Mouse (Mus musculus) lung, embryonic 16.5 days (tissue): Measurements from ENCODE around the gene Ifitm6. TPM values are rescaled to one million over a fixed set of nuclear protein-coding genes. Genes with fewer than 3 reads are reported as not detected.

Experiments used
- ATAC-seq: fragments of 200-750 bp; cut with Nextera tagmentation; 2 replicates; pipeline ENCODE4 v1.8.0; 2017; ENCODE audit warnings: low read depth, mild to moderate bottlenecking, moderate library complexity
- H3K27ac ChIP-seq: fragments of 300-500 bp; sonication (generic); 2 replicates; pipeline ENCODE4 v1.5.1; 2014; ENCODE audit warnings: mild to moderate bottlenecking, control low read depth, low read length
- H3K27me3 ChIP-seq: fragments of 300-500 bp; sonication (generic); 2 replicates; pipeline ENCODE4 v1.6.1; 2014; ENCODE audit warnings: low read depth, low read length, mixed read lengths; ENCODE audit not compliant: control insufficient read depth, insufficient read depth
- H3K36me3 ChIP-seq: fragments of 300-500 bp; sonication (generic); 2 replicates; pipeline ENCODE4 v1.6.1; 2014; ENCODE audit warnings: low read length; ENCODE audit not compliant: control insufficient read depth, insufficient read depth
- H3K4me1 ChIP-seq: fragments of 300-500 bp; sonication (generic); replicated peaks from 2 replicates; pipeline ENCODE4 v1.6.1; 2014; ENCODE audit warnings: low read length, mixed read lengths; ENCODE audit not compliant: control insufficient read depth, insufficient read depth
- H3K4me2 ChIP-seq: fragments of 300-500 bp; sonication (generic); 2 replicates; pipeline ENCODE4 v1.6.1; 2014; ENCODE audit warnings: low read depth, low read length, control low read depth
- H3K4me3 ChIP-seq: fragments of 300-500 bp; sonication (generic); 2 replicates; pipeline ENCODE4 v1.5.1; 2014; ENCODE audit warnings: mild to moderate bottlenecking, low read length, control low read depth
- H3K9ac ChIP-seq: fragments of 300-500 bp; sonication (generic); 2 replicates; pipeline ENCODE4 v1.6.1; 2014; ENCODE audit warnings: low read length, control low read depth
- H3K9me3 ChIP-seq: fragments of 300-500 bp; sonication (generic); 2 replicates; pipeline ENCODE4 v1.6.1; 2016; ENCODE audit warnings: low read length; ENCODE audit not compliant: control insufficient read depth
- WGBS: fragments of 180-500 bp; shearing (Covaris S2); extraction: QIAGEN DNeasy Blood & Tissue Kit; methylation state at CpG from one replicate; pipeline ENCODE4 v1.1.7; 2014; 5-methylcytosine and 5-hydroxymethylcytosine counted together
- polyA plus RNA-seq: library from polyadenylated mRNA; unstranded; fragments of >200 nt; fragmentation: Nextera tagmentation; extraction: Ambion mirVana; gene quantifications from 2 replicates; pipeline ENCODE4 v1.2.1, GENCODE M21; 2015

Gene Ifitm6
- polyA plus RNA-seq, 1 experiment from 2014 or later, result 1.5 TPM

DNA sequence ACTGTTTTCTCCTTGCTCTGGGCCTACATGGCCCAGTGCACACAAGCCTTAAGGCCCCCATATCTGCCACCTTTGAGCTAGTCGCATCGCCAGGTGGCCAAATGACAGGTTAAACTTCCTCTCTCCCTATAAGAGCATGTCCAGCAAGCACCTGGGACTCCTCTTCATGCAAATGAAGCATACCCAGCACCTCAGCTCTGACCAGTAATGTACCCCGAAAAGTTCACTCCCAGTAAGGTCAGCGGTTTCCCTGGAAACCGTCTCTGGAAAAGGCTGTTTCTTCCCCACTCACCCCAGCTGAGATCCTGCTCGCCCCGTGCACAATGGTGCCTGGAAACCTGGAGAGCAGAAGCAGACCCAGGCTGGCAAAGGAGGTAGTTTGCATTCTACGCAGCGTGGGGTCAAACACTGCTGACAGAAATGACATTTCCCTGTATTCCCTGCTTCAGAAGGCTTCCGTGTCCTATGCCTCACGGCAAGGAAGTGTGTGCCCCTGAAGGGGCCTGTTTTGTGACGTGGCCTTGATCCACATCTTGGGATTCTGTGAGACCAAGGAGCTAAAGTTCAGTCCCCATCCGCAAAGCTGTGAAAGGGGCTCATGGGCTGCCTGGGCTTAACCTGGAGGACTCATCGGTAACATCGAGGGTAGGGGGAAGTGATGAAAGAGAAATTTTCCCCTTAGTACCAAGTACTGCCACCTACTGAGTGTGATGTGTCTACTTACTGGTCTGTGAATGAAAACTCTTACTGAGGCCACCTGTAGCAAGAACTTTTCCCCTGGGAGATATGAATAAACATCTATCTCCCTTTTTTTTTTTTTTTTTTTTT is 16.6 kb downstream of the Ifitm6 start:
- Histone ChIP-seq H3K9me3 (no peaks in the 10 kb centered on the region), H3K4me1 (no peaks in the 10 kb centered on the region), H3K27me3 (peaks cover 3% of the 10 kb centered on the region; the same call in 1 of the 2 replicates), H3K36me3 (no peaks in the 10 kb centered on the region), H3K9ac (no peak overlapping the region), H3K4me3 (no peak overlapping the region), H3K27ac (no peak overlapping the region), H3K4me2 (no peak overlapping the region)
- 69% methylated on average over 15 of the region's 15 CpGs for WGBS
- ATAC-seq, result no peak

- 75% methylated on average over 11 of the region's 11 CpGs for WGBS
- no peak overlapping the region for H3K27ac ChIP-seq
- H3K36me3 ChIP-seq, result no peaks in the 10 kb centered on the region
- peaks cover 3% of the 10 kb centered on the region; the same call in 1 of the 2 replicates for H3K27me3 ChIP-seq
- H3K4me1 ChIP-seq, result no peaks in the 10 kb centered on the region
- no peak overlapping the region for H3K4me2 ChIP-seq
- no peak overlapping the region for H3K9ac ChIP-seq
- no peaks in the 10 kb centered on the region for H3K9me3 ChIP-seq
- no peak for ATAC-seq
- H3K4me3 ChIP-seq, result no peak overlapping the region
These were observed 18.6 kb downstream of the Ifitm6 start for GRCm38 (mm10) chr7:140998853-140999700.

GRCm38 (mm10) chr7:140997817-140998216 is 19.9 kb downstream of the Ifitm6 start:
- Histone ChIP-seq H3K9ac (no peak overlapping the region), H3K27me3 (peaks cover 3% of the 10 kb centered on the region; the same call in 1 of the 2 replicates), H3K27ac (no peak overlapping the region), H3K9me3 (no peaks in the 10 kb centered on the region), H3K36me3 (no peaks in the 10 kb centered on the region), H3K4me3 (no peak overlapping the region), H3K4me2 (no peak overlapping the region), H3K4me1 (no peaks in the 10 kb centered on the region)
- ATAC-seq, result no peak
- 33% methylated on average over 1 of the region's 1 CpGs for WGBS

DNA sequence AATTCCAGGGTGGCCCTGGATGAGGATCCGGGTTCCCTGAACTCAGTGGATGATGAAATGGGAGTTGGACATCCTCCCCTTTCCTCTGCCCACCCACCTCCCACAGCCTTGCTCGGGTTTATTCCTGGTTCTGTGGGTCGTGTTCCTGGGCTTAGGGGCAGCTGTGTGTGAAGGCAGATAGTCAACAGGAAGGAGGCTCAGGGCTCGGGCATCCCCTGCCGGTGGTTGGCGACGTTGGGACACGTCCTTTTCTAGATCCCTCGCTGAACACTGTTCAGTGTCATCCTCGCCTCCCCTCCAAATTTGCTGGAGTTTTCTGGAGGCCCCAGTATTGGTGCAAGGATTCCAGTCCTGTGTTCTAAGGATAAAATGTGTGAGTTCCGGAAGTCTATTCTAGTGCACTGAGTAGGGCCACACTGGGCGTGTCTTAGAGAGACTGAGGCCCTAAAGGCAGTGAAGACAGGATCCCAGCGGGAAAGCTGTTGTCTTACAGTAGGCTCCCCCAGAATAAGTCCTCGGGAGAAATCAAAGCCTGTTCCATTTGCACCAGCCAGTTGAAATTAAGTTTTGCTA is 26.5 kb downstream of the Ifitm6 start:
- H3K4me1 ChIP-seq, result no peaks in the 10 kb centered on the region
- no peaks in the 10 kb centered on the region for H3K36me3 ChIP-seq
- no peaks in the 10 kb centered on the region for H3K9me3 ChIP-seq
- H3K4me2 ChIP-seq, result no peak overlapping the region
- no peaks in the 10 kb centered on the region for H3K27me3 ChIP-seq
- H3K4me3 ChIP-seq, result no peak overlapping the region
- H3K9ac ChIP-seq, result no peak overlapping the region
- 77% methylated on average over 14 of the region's 14 CpGs for WGBS
- ATAC-seq, result no peak
- no peak overlapping the region for H3K27ac ChIP-seq

- Histone ChIP-seq H3K36me3 (no peaks in the 10 kb centered on the region), H3K9me3 (peaks cover 3% of the 10 kb centered on the region; the same call in 1 of the 2 replicates), H3K4me2 (no peak overlapping the region), H3K27me3 (no peaks in the 10 kb centered on the region), H3K9ac (no peak overlapping the region), H3K4me1 (no peaks in the 10 kb centered on the region), H3K27ac (no peak overlapping the region), H3K4me3 (no peak overlapping the region)
- WGBS, result 56% methylated on average over 5 of the region's 5 CpGs
- no peak for ATAC-seq
These were observed 27.1 kb downstream of the Ifitm6 start for GRCm38 (mm10) chr7:140990622-140991021.

DNA sequence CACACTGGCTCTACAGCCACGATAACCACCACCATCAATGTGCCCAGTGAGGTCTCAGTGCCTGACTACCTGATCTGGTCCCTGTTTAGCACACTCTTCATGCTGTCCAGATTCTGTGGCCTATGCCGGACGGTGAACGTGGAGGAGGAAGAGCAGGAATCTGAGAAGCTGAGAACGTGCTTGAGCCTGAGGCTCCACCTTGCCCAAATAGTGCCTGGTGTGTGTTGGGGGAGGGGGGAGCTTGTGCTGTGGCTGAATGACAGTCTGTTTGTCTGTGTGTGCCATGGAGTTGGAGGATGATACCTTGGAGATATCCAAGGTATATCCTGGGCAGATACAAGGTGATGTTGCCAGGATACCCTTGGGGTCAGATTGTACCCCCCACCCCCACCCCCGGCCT is 27.5 kb downstream of the Ifitm6 start:
- H3K9me3 ChIP-seq, result peaks cover 3% of the 10 kb centered on the region; the same call in 1 of the 2 replicates
- WGBS, result 41% methylated on average over 6 of the region's 6 CpGs
- H3K4me1 ChIP-seq, result no peaks in the 10 kb centered on the region
- no peaks in the 10 kb centered on the region for H3K36me3 ChIP-seq
- H3K27me3 ChIP-seq, result no peaks in the 10 kb centered on the region
- no peak overlapping the region for H3K4me2 ChIP-seq
- no peak overlapping the region for H3K9ac ChIP-seq
- H3K4me3 ChIP-seq, result no peak overlapping the region
- H3K27ac ChIP-seq, result no peak overlapping the region
- peak; percentile 34; the same call in 1 of the 2 replicates for ATAC-seq

GRCm38 (mm10) chr7:140989022-140989421 is 28.7 kb downstream of the Ifitm6 start:
- H3K27me3 ChIP-seq, result no peaks in the 10 kb centered on the region
- WGBS, result 65% methylated on average over 4 of the region's 4 CpGs
- no peak for ATAC-seq
- H3K4me2 ChIP-seq, result no peak overlapping the region
- H3K36me3 ChIP-seq, result no peaks in the 10 kb centered on the region
- H3K9ac ChIP-seq, result no peak overlapping the region
- H3K9me3 ChIP-seq, result peaks cover 3% of the 10 kb centered on the region; the same call in 1 of the 2 replicates
- no peak overlapping the region for H3K27ac ChIP-seq
- H3K4me1 ChIP-seq, result no peaks in the 10 kb centered on the region
- no peak overlapping the region for H3K4me3 ChIP-seq

GRCm38 (mm10) chr7:140987182-140988138 is 30.3 kb downstream of the Ifitm6 start:
- Histone ChIP-seq H3K27me3 (no peaks in the 10 kb centered on the region), H3K36me3 (no peaks in the 10 kb centered on the region), H3K4me2 (no peak overlapping the region), H3K9ac (no peak overlapping the region), H3K4me3 (no peak overlapping the region), H3K9me3 (peaks cover 3% of the 10 kb centered on the region; the same call in 1 of the 2 replicates), H3K27ac (no peak overlapping the region), H3K4me1 (no peaks in the 10 kb centered on the region)
- ATAC-seq, result no peak
- 82% methylated on average over 17 of the region's 17 CpGs for WGBS
